Mouse (Mus musculus) myocyte (in vitro differentiated cells): Measurements from ENCODE around the gene Asic2. TPM values are rescaled to one million over a fixed set of nuclear protein-coding genes. Genes with fewer than 3 reads are reported as not detected.

Experiments
- H3K27me3 ChIP-seq: one replicate; pipeline ENCODE4 v1.6.1; 2011; ENCODE audit not compliant: control insufficient read depth, insufficient read depth, insufficient read length
- H3K36me3 ChIP-seq: one replicate; pipeline ENCODE4 v1.6.1; 2011; ENCODE audit not compliant: control insufficient read depth, insufficient read depth
- H3K4me2 ChIP-seq: one replicate; pipeline ENCODE4 v1.6.1; 2011; ENCODE audit warnings: low read depth, control low read depth
- H3K4me3 ChIP-seq: one replicate; pipeline ENCODE4 v1.5.1; 2011; ENCODE audit warnings: mild to moderate bottlenecking, control low read depth, moderate library complexity
- H3K79me2 ChIP-seq: one replicate; pipeline ENCODE4 v1.6.1; 2011; ENCODE audit not compliant: control insufficient read depth, insufficient read depth
- H3ac ChIP-seq: one replicate; pipeline ENCODE4 v1.6.1; 2011; ENCODE audit not compliant: control insufficient read depth, insufficient read length
- CEBPB ChIP-seq: IDR thresholded peaks from 2 replicates; pipeline ENCODE4 v1.6.1; 2011; ENCODE audit warnings: mild to moderate bottlenecking, moderate library complexity; ENCODE audit not compliant: poor library complexity, insufficient read depth, severe bottlenecking
- E2F4 ChIP-seq: IDR thresholded peaks from one replicate; pipeline ENCODE4 v1.6.1; 2011; ENCODE audit warnings: mild to moderate bottlenecking, control low read depth, moderate library complexity; ENCODE audit not compliant: insufficient read depth
- MAX ChIP-seq: IDR thresholded peaks from one replicate; pipeline ENCODE4 v1.6.1; 2011; ENCODE audit warnings: low read depth, mild to moderate bottlenecking, control low read depth
- MYOD1 ChIP-seq, 3 experiments: IDR thresholded peaks; one replicate each; pipeline ENCODE4 v1.6.1; 2011; ENCODE audit warnings: control low read depth in 2 of 3, low read depth in 2 of 3, mild to moderate bottlenecking in 2 of 3, moderate library complexity in 1 of 3; ENCODE audit not compliant: insufficient read length in 2 of 3, control insufficient read depth in 1 of 3
- MYOG ChIP-seq, 3 experiments: IDR thresholded peaks; one replicate each; pipeline ENCODE4 v1.6.1; 2011; ENCODE audit warnings: control low read depth in 2 of 3, low read depth in 2 of 3, mild to moderate bottlenecking in 2 of 3; ENCODE audit not compliant: insufficient read length in 2 of 3, control insufficient read depth in 1 of 3, insufficient read depth in 1 of 3
- POLR2A ChIP-seq: IDR thresholded peaks from one replicate; pipeline ENCODE4 v1.6.1; 2011; ENCODE audit warnings: low read depth, mild to moderate bottlenecking, control low read depth, moderate library complexity; ENCODE audit not compliant: insufficient read length
- POLR2AphosphoS2 ChIP-seq: IDR thresholded peaks from one replicate; pipeline ENCODE4 v1.6.1; 2011; ENCODE audit warnings: low read depth, control low read depth; ENCODE audit not compliant: insufficient read length
- REST ChIP-seq: IDR thresholded peaks from one replicate; pipeline ENCODE4 v1.6.1; 2011; ENCODE audit warnings: mild to moderate bottlenecking, control low read depth, moderate library complexity; ENCODE audit not compliant: insufficient read depth, insufficient read length
- SRF ChIP-seq: IDR thresholded peaks from one replicate; pipeline ENCODE4 v1.6.1; 2011; ENCODE audit warnings: low read depth; ENCODE audit not compliant: control insufficient read depth, insufficient read length
- TCF12 ChIP-seq: IDR thresholded peaks from one replicate; pipeline ENCODE4 v1.6.1; 2011; ENCODE audit warnings: mild to moderate bottlenecking, control low read depth; ENCODE audit not compliant: poor library complexity, insufficient read depth, severe bottlenecking
- TCF3 ChIP-seq: IDR thresholded peaks from one replicate; pipeline ENCODE4 v1.6.1; 2011; ENCODE audit warnings: low read depth, control low read depth; ENCODE audit not compliant: insufficient read length
- USF1 ChIP-seq: IDR thresholded peaks from one replicate; pipeline ENCODE4 v1.6.1; 2011; ENCODE audit warnings: low read depth, mild to moderate bottlenecking, control low read depth, moderate library complexity
- polyA plus RNA-seq: library from polyadenylated mRNA; unstranded; fragments of >200 nt; fragmentation: generic; extraction: Trizol; gene quantifications from one replicate; pipeline ENCODE4 v1.2.1, GENCODE M21; 2012; ENCODE audit warnings: missing spikeins

Gene Asic2
- polyA plus RNA-seq, 1 experiment, result not detected

DNA sequence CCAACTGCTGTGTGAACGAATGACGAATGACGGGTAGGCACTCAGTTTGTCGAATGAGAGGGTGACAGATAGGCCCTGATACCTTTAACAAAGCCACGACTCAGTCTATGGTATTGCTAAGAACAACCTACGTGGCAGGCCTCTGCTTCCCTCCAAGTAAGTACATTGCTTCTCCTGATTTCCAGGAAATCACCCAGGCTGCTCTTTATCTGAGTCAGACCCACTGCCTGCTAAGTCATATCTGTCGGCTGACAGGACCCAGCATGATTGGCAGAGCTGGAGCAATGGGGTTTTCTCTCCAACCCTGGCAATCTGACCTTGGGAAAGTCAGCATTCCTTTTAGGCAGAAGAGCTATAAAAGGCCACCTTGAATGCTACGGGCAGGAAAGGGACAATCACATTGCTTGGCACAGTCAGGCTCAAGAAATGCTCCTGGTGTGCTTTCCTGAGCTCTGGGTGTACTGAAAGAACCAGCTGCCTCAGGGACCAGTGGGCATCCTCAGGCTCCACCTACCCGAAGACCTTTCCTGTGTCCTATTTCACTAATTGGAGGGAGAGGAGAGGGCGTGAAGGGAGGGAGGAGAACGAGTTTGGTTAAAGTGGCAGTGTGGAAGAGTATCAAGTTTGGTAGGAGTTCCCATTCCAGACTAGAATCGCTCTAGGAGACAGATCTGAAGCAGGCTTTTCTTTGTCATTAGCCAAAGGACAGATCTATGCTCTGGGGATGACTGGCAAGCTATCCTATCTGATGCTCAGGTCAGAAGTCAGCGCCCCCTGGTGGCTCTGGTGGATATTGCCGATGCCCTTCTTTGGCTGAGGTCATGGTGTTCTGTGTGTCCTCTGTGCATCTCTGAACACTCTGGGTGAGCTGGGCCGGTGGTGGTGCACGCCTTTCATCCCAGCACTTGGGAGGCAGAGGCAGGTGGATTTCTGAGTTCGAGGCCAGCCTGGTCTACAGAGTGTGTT lies 1095.5 kb downstream of the Asic2 start:
- no peak overlapping the region for H3K4me2 ChIP-seq
- H3K4me3 ChIP-seq, result no peak overlapping the region
- no peaks in the 10 kb centered on the region for H3K79me2 ChIP-seq
- H3ac ChIP-seq, result no peak overlapping the region
- H3K36me3 ChIP-seq, result no peaks in the 10 kb centered on the region
- H3K27me3 ChIP-seq, result peaks cover 11% of the 10 kb centered on the region
- TF ChIP-seq CEBPB (no peak), TCF3 (no peak), SRF (no peak), E2F4 (no peak), POLR2AphosphoS2 (no peak), TCF12 (no peak)

- Histone ChIP-seq H3K27me3 (peaks cover 19% of the 10 kb centered on the region), H3ac (no peak overlapping the region), H3K4me3 (no peak overlapping the region), H3K36me3 (no peaks in the 10 kb centered on the region), H3K4me2 (no peak overlapping the region), H3K79me2 (no peaks in the 10 kb centered on the region)
- TF ChIP-seq E2F4, result no peak
- no peak for TF ChIP-seq POLR2A
- no peak for TF ChIP-seq SRF
- no peak for TF ChIP-seq TCF3
- no peak for TF ChIP-seq MAX
- no peak for TF ChIP-seq REST
- no peak for TF ChIP-seq TCF12
- TF ChIP-seq USF1, result no peak
- TF ChIP-seq MYOD1 (IDR thresholded peaks at IDR 0.05; ENCODE audit: control insufficient read depth in 1 of 3, insufficient read length in 2 of 3, low read depth in 2 of 3), result no peak
- no peak for TF ChIP-seq CEBPB
- no peak for TF ChIP-seq POLR2AphosphoS2
- no peak for TF ChIP-seq MYOG (IDR thresholded peaks at IDR 0.05; ENCODE audit: control insufficient read depth in 1 of 3, insufficient read depth in 1 of 3, insufficient read length in 2 of 3, low read depth in 2 of 3)
Observed at GRCm38 (mm10) chr11:80868039-80868438, 1100.2 kb downstream of the Asic2 start.

DNA sequence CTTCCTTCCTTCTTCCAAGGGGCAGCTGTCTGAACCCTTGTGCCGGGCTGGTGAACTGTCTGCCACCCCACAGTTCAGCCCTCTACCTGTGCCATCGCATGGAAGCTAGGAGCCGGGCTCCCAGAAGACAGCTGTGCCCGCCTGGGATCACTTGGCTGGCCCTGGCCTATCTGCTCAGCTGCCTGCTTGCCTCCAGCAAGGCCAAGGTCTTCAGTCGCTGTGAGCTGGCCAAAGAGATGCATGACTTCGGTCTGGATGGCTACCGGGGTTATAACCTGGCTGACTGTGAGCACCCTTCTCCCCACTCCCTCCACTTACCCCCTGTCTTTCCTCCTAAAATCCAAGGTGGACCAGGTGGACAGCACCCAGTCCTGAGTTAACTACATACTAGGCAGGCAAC lies 1105.3 kb downstream of the Asic2 start:
- Histone ChIP-seq H3K4me3 (no peak overlapping the region), H3ac (no peak overlapping the region), H3K4me2 (no peak overlapping the region), H3K79me2 (no peaks in the 10 kb centered on the region), H3K36me3 (no peaks in the 10 kb centered on the region), H3K27me3 (peaks cover 28% of the 10 kb centered on the region)
- TF ChIP-seq TCF3 (no peak), CEBPB (no peak)

GRCm38 (mm10) chr11:80858065-80858464 lies 1110.2 kb downstream of the Asic2 start, which contains the start of gene Spaca3:
Gene Spaca3 (plus strand): TSS chr11:80858365.
- Histone ChIP-seq H3K4me2 (no peak within 1 kb of the TSS), H3K27me3 (peaks cover 20% of the 10 kb centered on the region), H3K4me3 (no peak within 1 kb of the TSS), H3ac (no peak within 1 kb of the TSS), H3K36me3 (no peaks in the 10 kb centered on the region), H3K79me2 (no peaks in the 10 kb centered on the region)
- TF ChIP-seq TCF3 (no peak), MYOG (IDR thresholded peaks at IDR 0.05; ENCODE audit: control insufficient read depth in 1 of 3, insufficient read depth in 1 of 3, insufficient read length in 2 of 3, low read depth in 2 of 3) (no peak), REST (no peak), POLR2A (no peak), MYOD1 (IDR thresholded peaks at IDR 0.05; ENCODE audit: control insufficient read depth in 1 of 3, insufficient read length in 2 of 3, low read depth in 2 of 3) (no peak), E2F4 (no peak), POLR2AphosphoS2 (no peak), CEBPB (no peak), TCF12 (no peak), USF1 (no peak), SRF (no peak), MAX (no peak)

GRCm38 (mm10) chr11:80856827-80857226 lies 1111.4 kb downstream of the Asic2 start:
- Histone ChIP-seq H3ac (no peak overlapping the region), H3K79me2 (no peaks in the 10 kb centered on the region), H3K4me2 (no peak overlapping the region), H3K4me3 (no peak overlapping the region), H3K27me3 (peaks cover 10% of the 10 kb centered on the region), H3K36me3 (no peaks in the 10 kb centered on the region)
- TF ChIP-seq POLR2AphosphoS2, result no peak
- no peak for TF ChIP-seq MYOD1 (IDR thresholded peaks at IDR 0.05; ENCODE audit: control insufficient read depth in 1 of 3, insufficient read length in 2 of 3, low read depth in 2 of 3)
- no peak for TF ChIP-seq MYOG (IDR thresholded peaks at IDR 0.05; ENCODE audit: control insufficient read depth in 1 of 3, insufficient read depth in 1 of 3, insufficient read length in 2 of 3, low read depth in 2 of 3)
- TF ChIP-seq TCF3, result no peak
- TF ChIP-seq CEBPB, result no peak
- TF ChIP-seq SRF, result no peak
- TF ChIP-seq MAX, result no peak
- TF ChIP-seq USF1, result no peak
- TF ChIP-seq REST, result no peak
- no peak for TF ChIP-seq TCF12
- TF ChIP-seq E2F4, result no peak
- no peak for TF ChIP-seq POLR2A
